Mouse (Mus musculus) midbrain, embryonic 11.5 days (tissue): ENCODE measurements around the gene Prdm11. TPM values are rescaled to one million over a fixed set of nuclear protein-coding genes. Genes with fewer than 3 reads are reported as not detected.
A peak's percentile ranks its signal among the peaks of the same experiment; 100 is the strongest.

Experiments used
- ATAC-seq: fragments of 200-750 bp; cut with Nextera tagmentation; 2 replicates; pipeline ENCODE4 v1.8.0; 2017; ENCODE audit warnings: moderate TSS enrichment, moderate library complexity; ENCODE audit not compliant: low FRiP score
- DNase-seq: peaks from one replicate; pipeline ENCODE4 v3.0.0; 2015; ENCODE audit warnings: low spot score; ENCODE audit errors: missing footprints
- H3K27ac ChIP-seq: fragments of 300-500 bp; sonication (generic); 2 replicates; pipeline ENCODE4 v1.5.1; 2014; ENCODE audit warnings: low read depth, low read length
- H3K27me3 ChIP-seq: fragments of 300-500 bp; sonication (generic); 2 replicates; pipeline ENCODE4 v1.6.1; 2014; ENCODE audit warnings: mild to moderate bottlenecking, low read length, moderate library complexity, mixed read lengths; ENCODE audit not compliant: control insufficient read depth, insufficient read depth
- H3K36me3 ChIP-seq: fragments of 300-500 bp; sonication (generic); 2 replicates; pipeline ENCODE4 v1.6.1; 2014; ENCODE audit warnings: mild to moderate bottlenecking, low read length, moderate library complexity, mixed read lengths; ENCODE audit not compliant: control insufficient read depth, insufficient read depth
- H3K4me1 ChIP-seq: fragments of 300-500 bp; sonication (generic); 2 replicates; pipeline ENCODE4 v1.6.1; 2014; ENCODE audit warnings: low read length; ENCODE audit not compliant: control insufficient read depth, insufficient read depth
- H3K4me2 ChIP-seq: fragments of 300-500 bp; sonication (generic); 2 replicates; pipeline ENCODE4 v1.6.1; 2014; ENCODE audit warnings: mild to moderate bottlenecking, moderate library complexity
- H3K4me3 ChIP-seq: fragments of 300-500 bp; sonication (generic); 2 replicates; pipeline ENCODE4 v1.5.1; 2014; ENCODE audit warnings: low read depth, low read length
- H3K9ac ChIP-seq: fragments of 300-500 bp; sonication (generic); 2 replicates; pipeline ENCODE4 v1.6.1; 2014; ENCODE audit warnings: low read length
- H3K9me3 ChIP-seq: fragments of 300-500 bp; sonication (generic); 2 replicates; pipeline ENCODE4 v1.6.1; 2016; ENCODE audit warnings: low read length; ENCODE audit not compliant: control insufficient read depth
- WGBS: fragments of 180-500 bp; shearing (Covaris S2); extraction: QIAGEN DNeasy Blood & Tissue Kit; methylation state at CpG from one replicate; pipeline ENCODE4 v1.1.7; 2014; 5-methylcytosine and 5-hydroxymethylcytosine counted together
- polyA plus RNA-seq: library from polyadenylated mRNA; unstranded; fragments of >200 nt; fragmentation: Nextera tagmentation; extraction: Ambion mirVana; gene quantifications from 2 replicates; pipeline ENCODE4 v1.2.1, GENCODE M21; 2014

Prdm11 gene
- polyA plus RNA-seq, 1 experiment from 2014 or later, result 0.90 TPM

- no peak for ATAC-seq
- Histone ChIP-seq H3K9ac (no peak overlapping the region), H3K9me3 (no peaks in the 10 kb centered on the region), H3K4me3 (no peak overlapping the region), H3K4me2 (no peak overlapping the region), H3K27ac (no peak overlapping the region), H3K4me1 (peaks cover 25% of the 10 kb centered on the region), H3K36me3 (no peaks in the 10 kb centered on the region), H3K27me3 (peaks cover 7% of the 10 kb centered on the region)
- 51% methylated on average over 7 of the region's 7 CpGs for WGBS
- DNase-seq, result no peak
These were observed 128.4 kb downstream of the Prdm11 start for GRCm38 (mm10) chr2:92917405-92918142.

DNA sequence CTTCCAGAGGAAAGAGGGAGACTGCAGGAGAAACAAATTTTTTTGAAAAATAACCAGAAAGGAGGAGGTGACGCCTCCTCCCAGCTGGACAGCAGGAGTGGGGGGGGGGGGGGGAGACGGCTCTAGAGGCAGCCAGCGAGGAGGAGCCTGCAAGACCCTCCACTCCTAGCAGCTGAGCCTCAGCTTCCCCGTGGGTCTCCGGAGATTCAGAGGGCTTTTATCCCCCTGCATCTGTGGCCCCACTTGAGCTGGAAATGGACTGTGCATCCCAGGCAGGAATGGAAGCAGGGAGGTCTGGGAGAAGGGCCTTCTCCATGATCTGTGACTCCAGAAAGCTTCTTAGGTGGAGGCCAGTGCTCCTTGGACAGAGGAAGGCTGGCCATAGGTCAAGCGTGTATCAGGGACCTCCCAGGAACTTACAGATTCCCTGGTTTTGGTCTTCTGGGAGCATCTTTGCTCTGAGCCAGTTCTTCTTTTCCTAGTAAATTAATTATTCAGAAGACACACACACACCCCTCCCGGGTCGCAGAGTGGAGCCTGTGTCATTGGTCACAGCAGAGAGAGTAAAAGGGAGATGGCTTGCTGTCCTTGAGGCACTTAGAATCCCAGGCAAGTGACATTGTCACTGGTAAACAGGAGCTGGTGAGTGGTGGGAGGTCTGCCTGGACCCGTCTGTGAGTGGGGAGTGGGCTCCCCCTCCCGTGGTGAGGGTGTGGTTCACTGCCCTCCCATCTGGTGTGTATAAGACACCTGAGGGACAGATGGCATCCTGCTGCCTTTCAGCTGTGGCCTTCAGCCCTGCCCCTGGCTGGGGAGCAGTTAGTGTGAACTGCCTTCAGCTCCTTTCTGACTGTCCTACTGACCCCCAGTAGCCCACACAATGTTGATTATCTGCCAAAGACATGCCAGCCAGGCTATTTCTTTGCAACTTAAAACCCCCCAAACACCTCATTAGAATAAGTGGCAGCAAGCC lies 130.0 kb downstream of the Prdm11 start:
- peaks cover 7% of the 10 kb centered on the region for H3K27me3 ChIP-seq

More for the DNA sequence above, 130.0 kb downstream of the Prdm11 start:
- Histone ChIP-seq H3K4me1 (peaks cover 30% of the 10 kb centered on the region), H3K4me3 (peak overlapping the region; percentile 35), H3K36me3 (no peaks in the 10 kb centered on the region), H3K9me3 (no peaks in the 10 kb centered on the region), H3K4me2 (peak overlapping the region; percentile 78), H3K27ac (peak overlapping the region; percentile 55), H3K9ac (peak overlapping the region; percentile 51)
- peak; percentile 87 for DNase-seq
- peak; percentile 61 for ATAC-seq
- 8% methylated on average over 9 of the region's 10 CpGs for WGBS

Other genes with a start within 250 kb of the Prdm11 start
- 14.7 TPM in 2 replicates for gene Syt13, start 131.1 kb downstream of the Prdm11 start, polyA plus RNA-seq
- gene Trp53i11, start 141.4 kb upstream of the Prdm11 start, polyA plus RNA-seq, result 179 and 191 TPM in 2 replicates